Comparison of ENCODE assay signal across 27 mouse cellular contexts in genomic region chr13:69549980-69550379, GRCm38 (mm10). TPM values are rescaled to one million over a fixed set of nuclear protein-coding genes. Genes with fewer than 3 reads are reported as not detected.
DNase-seq lines count a peak whose midpoint lies in the region; ATAC-seq and TF ChIP-seq lines count a peak whose summit lies in the region.
"Had no signal": no experiment of that assay in that cellular context is flagged by ENCODE, and none has a peak within 500 bp of the region (broad histone marks: within the 10 kb centered on the region; RNA-seq: fewer than 3 reads in every experiment).

No protein-coding gene starts in this region.

- POLR2A ChIA-PET in Patski (lab: Charles Lee) = no interaction called here

- no peaks in the 10 kb centered on the region; the same call in 1 of the 2 replicates for H3K27me3 ChIP-seq in forebrain, postnatal 0 days (ENCODE audit: insufficient read depth, low read length)
- no peaks in the 10 kb centered on the region for H3K27me3 ChIP-seq in forebrain, embryonic 13.5 days
- H3K27me3 ChIP-seq in intestine, postnatal 0 days (replicated peaks; ENCODE audit: control insufficient read depth, insufficient read depth, low read length) = peaks cover 9% of the 10 kb centered on the region
- no peaks in the 10 kb centered on the region for H3K27me3 ChIP-seq in intestine, embryonic 15.5 days (replicated peaks)
- no peaks in the 10 kb centered on the region for H3K27me3 ChIP-seq in liver, postnatal 0 days (ENCODE audit: insufficient read depth, low read length)
- no peaks in the 10 kb centered on the region for H3K27me3 ChIP-seq in liver, embryonic 11.5 days (replicated peaks; ENCODE audit: control insufficient read depth, insufficient read depth, low read length)
- no peaks in the 10 kb centered on the region for H3K27me3 ChIP-seq in Patski
- H3K27me3 ChIP-seq: hindbrain, embryonic 13.5 days; liver, embryonic 12.5 days had no signal

- no peak for ATAC-seq in forebrain, postnatal 0 days
- ATAC-seq in forebrain, embryonic 13.5 days = no peak
- ATAC-seq in intestine, postnatal 0 days = no peak
- ATAC-seq in intestine, embryonic 15.5 days = no peak
- ATAC-seq in liver, postnatal 0 days = no peak
- no peak for ATAC-seq in liver, embryonic 11.5 days (replicated peaks; ENCODE audit: low FRiP score)
- no peak for ATAC-seq in Patski
- ATAC-seq: liver, embryonic 12.5 days had no signal

- in situ Hi-C loops in Patski (cut with MboI; ENCODE audit: low pct_unique_long_range_greater_than_20kb) = loop anchor here (5.0 to 25.0 kb wide), 3 partner anchors 62 to 1037 kb away; partner anchors contain the start of gene Srd5a1

- 0 out of 2 replicates have a peak, but pooled peaks have one; percentile 6 for TF ChIP-seq CTCF in forebrain, postnatal 0 days (IDR thresholded peaks at IDR 0.05; ENCODE audit: low read depth)
- TF ChIP-seq CTCF in intestine, postnatal 0 days (IDR thresholded peaks at IDR 0.05; ENCODE audit: low read depth) = peak; percentile 53
- peak; percentile 37 for TF ChIP-seq CTCF in liver, postnatal 0 days (IDR thresholded peaks at IDR 0.05; ENCODE audit: low read depth)
- TF ChIP-seq CTCF in Patski (IDR thresholded peaks at IDR 0.05) = peak; percentile 27

- H3K27ac ChIP-seq in forebrain, postnatal 0 days (ENCODE audit: low read depth, low read length) = no peak overlapping the region
- no peak overlapping the region for H3K27ac ChIP-seq in forebrain, embryonic 13.5 days
- H3K27ac ChIP-seq in intestine, postnatal 0 days (ENCODE audit: low read depth, low read length) = no peak overlapping the region
- no peak overlapping the region for H3K27ac ChIP-seq in intestine, embryonic 15.5 days
- no peak overlapping the region for H3K27ac ChIP-seq in liver, postnatal 0 days (ENCODE audit: low read depth)
- H3K27ac ChIP-seq in liver, embryonic 11.5 days (ENCODE audit: low read depth, low read length) = no peak overlapping the region
- H3K27ac ChIP-seq: hindbrain, embryonic 13.5 days; liver, embryonic 12.5 days had no signal

- no peaks in the 10 kb centered on the region for H3K9me3 ChIP-seq in forebrain, postnatal 0 days (ENCODE audit: low read length)
- no peaks in the 10 kb centered on the region for H3K9me3 ChIP-seq in forebrain, embryonic 13.5 days (replicated peaks)
- H3K9me3 ChIP-seq in intestine, postnatal 0 days (ENCODE audit: control insufficient read depth) = no peaks in the 10 kb centered on the region
- no peaks in the 10 kb centered on the region for H3K9me3 ChIP-seq in intestine, embryonic 15.5 days
- H3K9me3 ChIP-seq in liver, postnatal 0 days (ENCODE audit: low read length) = no peaks in the 10 kb centered on the region
- H3K9me3 ChIP-seq in liver, embryonic 11.5 days (ENCODE audit: control insufficient read depth, low read length) = no peaks in the 10 kb centered on the region
- H3K9me3 ChIP-seq: G1E; heart, embryonic 12.5 days; hindbrain, embryonic 13.5 days; liver, embryonic 12.5 days had no signal

- no peak for TF ChIP-seq EP300 in liver, postnatal 0 days (IDR thresholded peaks at IDR 0.05; ENCODE audit: low read depth)

- WGBS in forebrain, postnatal 0 days = 47% methylated on average over 8 of the region's 8 CpGs
- WGBS in forebrain, embryonic 13.5 days = 49% methylated on average over 8 of the region's 8 CpGs
- 35% methylated on average over 8 of the region's 8 CpGs for WGBS in intestine, postnatal 0 days
- 46% methylated on average over 8 of the region's 8 CpGs for WGBS in intestine, embryonic 15.5 days
- WGBS in liver, postnatal 0 days (ENCODE audit: insufficient replicate concordance) = 38% methylated on average over 8 of the region's 8 CpGs
- 41% methylated on average over 8 of the region's 8 CpGs for WGBS in liver, embryonic 11.5 days

- DNase-seq in forebrain, postnatal 0 days = no peak
- DNase-seq in liver, postnatal 0 days = no peak
- no peak for DNase-seq in liver, embryonic 11.5 days (ENCODE audit: low spot score)
- DNase-seq in Patski (ENCODE audit: low read depth, low spot score) = no peak
- DNase-seq in Muller cell, postnatal 12 days (ENCODE audit: inconsistent ontology term) = no peak
- DNase-seq: adrenal gland, postnatal 25 days; cerebellum, adult 11-12 months; cerebellum, adult 9-11 months; gastrocnemius, postnatal 14 days; heart, adult 11 months; heart, postnatal 14 days; kidney, adult 11 months; kidney, postnatal 25 days; layer of hippocampus, postnatal 36 days; lung, adult 18-20 months; lung, postnatal 10 days; midbrain, embryonic 14.5 days; right cerebral cortex, adult 18-20 months; spleen, adult 18-20 months had no signal

- no peak overlapping the region for H3K4me3 ChIP-seq in forebrain, postnatal 0 days (ENCODE audit: low read depth, low read length)
- H3K4me3 ChIP-seq in forebrain, embryonic 13.5 days = no peak overlapping the region
- H3K4me3 ChIP-seq in intestine, postnatal 0 days (ENCODE audit: low read depth, low read length) = no peak overlapping the region
- H3K4me3 ChIP-seq in intestine, embryonic 15.5 days (replicated peaks) = no peak overlapping the region
- no peak overlapping the region for H3K4me3 ChIP-seq in liver, postnatal 0 days (ENCODE audit: low read depth, low read length)
- no peak overlapping the region for H3K4me3 ChIP-seq in liver, embryonic 11.5 days (ENCODE audit: low read depth, low read length)
- H3K4me3 ChIP-seq: erythroblast, embryonic 14.5 days; heart, embryonic 12.5 days; hindbrain, embryonic 13.5 days; liver, embryonic 12.5 days had no signal

- H3K9ac ChIP-seq in forebrain, postnatal 0 days = no peak overlapping the region
- no peak overlapping the region for H3K9ac ChIP-seq in forebrain, embryonic 13.5 days
- no peak overlapping the region for H3K9ac ChIP-seq in intestine, postnatal 0 days (ENCODE audit: low read depth, low read length)
- H3K9ac ChIP-seq in intestine, embryonic 15.5 days = no peak overlapping the region
- H3K9ac ChIP-seq in liver, postnatal 0 days (replicated peaks) = no peak overlapping the region
- H3K9ac ChIP-seq in liver, embryonic 11.5 days (ENCODE audit: low read depth, low read length) = no peak overlapping the region
- H3K9ac ChIP-seq: heart, embryonic 12.5 days; hindbrain, embryonic 13.5 days; liver, embryonic 12.5 days had no signal

- H3K4me1 ChIP-seq in forebrain, postnatal 0 days (ENCODE audit: insufficient read depth) = no peaks in the 10 kb centered on the region
- H3K4me1 ChIP-seq in forebrain, embryonic 13.5 days = no peaks in the 10 kb centered on the region
- H3K4me1 ChIP-seq in intestine, postnatal 0 days (replicated peaks; ENCODE audit: control insufficient read depth, insufficient read depth, low read length) = no peaks in the 10 kb centered on the region
- H3K4me1 ChIP-seq in intestine, embryonic 15.5 days (replicated peaks) = no peaks in the 10 kb centered on the region
- no peaks in the 10 kb centered on the region for H3K4me1 ChIP-seq in liver, postnatal 0 days (ENCODE audit: insufficient read depth)
- no peaks in the 10 kb centered on the region for H3K4me1 ChIP-seq in liver, embryonic 11.5 days (replicated peaks; ENCODE audit: control insufficient read depth, insufficient read depth, low read length)
- H3K4me1 ChIP-seq: hindbrain, embryonic 13.5 days; liver, embryonic 12.5 days had no signal

- CTCF ChIA-PET in Patski (lab: Charles Lee) = interaction anchor here (0.7 to 1.7 kb wide), 4 partner anchors 9 to 40 kb away, joined by 4 to 6 read pairs (median 4); no protein-coding TSS in a partner anchor

- H3K4me2 ChIP-seq in forebrain, postnatal 0 days (ENCODE audit: low read depth) = no peak overlapping the region
- no peak overlapping the region for H3K4me2 ChIP-seq in forebrain, embryonic 13.5 days
- H3K4me2 ChIP-seq in intestine, postnatal 0 days (replicated peaks; ENCODE audit: low read depth) = no peak overlapping the region
- no peak overlapping the region for H3K4me2 ChIP-seq in intestine, embryonic 15.5 days (replicated peaks)
- H3K4me2 ChIP-seq in liver, postnatal 0 days (ENCODE audit: low read depth, low read length) = no peak overlapping the region
- H3K4me2 ChIP-seq in liver, embryonic 11.5 days = no peak overlapping the region
- H3K4me2 ChIP-seq: heart, embryonic 12.5 days; hindbrain, embryonic 13.5 days; liver, embryonic 12.5 days had no signal

- H3K36me3 ChIP-seq in forebrain, postnatal 0 days (ENCODE audit: insufficient read depth) = no peaks in the 10 kb centered on the region
- H3K36me3 ChIP-seq in forebrain, embryonic 13.5 days (ENCODE audit: poor library complexity, severe bottlenecking) = no peaks in the 10 kb centered on the region
- H3K36me3 ChIP-seq in intestine, postnatal 0 days (ENCODE audit: control insufficient read depth, insufficient read depth) = no peaks in the 10 kb centered on the region
- H3K36me3 ChIP-seq in intestine, embryonic 15.5 days = no peaks in the 10 kb centered on the region
- no peaks in the 10 kb centered on the region for H3K36me3 ChIP-seq in liver, postnatal 0 days (replicated peaks; ENCODE audit: insufficient read depth, low read length)
- no peaks in the 10 kb centered on the region for H3K36me3 ChIP-seq in liver, embryonic 11.5 days (ENCODE audit: control insufficient read depth, insufficient read depth, low read length)
- H3K36me3 ChIP-seq: G1E; heart, embryonic 12.5 days; hindbrain, embryonic 13.5 days; liver, embryonic 12.5 days had no signal

RNA-seq across cellular contexts. Expression of gene Tent4a, which starts 15.6 kb away (rescaled TPM):
- total RNA-seq in forebrain, postnatal 0 days (2014; rRNA removed) = 21.7 and 29.3 TPM in 2 replicates
- polyA plus RNA-seq in forebrain, postnatal 0 days (2015; fragmentation: Nextera tagmentation; extraction: Ambion mirVana) = 4.5 and 4.9 TPM in 2 replicates
- polyA plus RNA-seq in forebrain, embryonic 13.5 days (2015; fragmentation: Nextera tagmentation; extraction: Ambion mirVana) = 7.3 and 7.5 TPM in 2 replicates
- polyA plus RNA-seq in intestine, postnatal 0 days (2015; fragmentation: Nextera tagmentation; extraction: Ambion mirVana) = 2.3 and 2.7 TPM in 2 replicates
- polyA plus RNA-seq in intestine, embryonic 15.5 days (2015; fragmentation: Nextera tagmentation; extraction: Ambion mirVana) = 4.0 and 4.6 TPM in 2 replicates
- polyA plus RNA-seq in liver, postnatal 0 days (2015; fragmentation: Nextera tagmentation; extraction: Ambion mirVana) = 1.9 and 2.4 TPM in 2 replicates
- polyA plus RNA-seq in liver, embryonic 11.5 days (2014; fragmentation: Nextera tagmentation; extraction: Ambion mirVana) = 5.3 and 6.2 TPM in 2 replicates
- 27.7 TPM for polyA plus RNA-seq in Patski (2021)

RNA-seq across cellular contexts. Expression of gene Nsun2, which starts 16.4 kb away (rescaled TPM):
- 64.2 and 64.3 TPM in 2 replicates for total RNA-seq in forebrain, postnatal 0 days (2014; rRNA removed)
- 64.6 and 74.4 TPM in 2 replicates for polyA plus RNA-seq in forebrain, postnatal 0 days (2015; fragmentation: Nextera tagmentation; extraction: Ambion mirVana)
- 85.5 and 89.6 TPM in 2 replicates for polyA plus RNA-seq in forebrain, embryonic 13.5 days (2015; fragmentation: Nextera tagmentation; extraction: Ambion mirVana)
- polyA plus RNA-seq in intestine, postnatal 0 days (2015; fragmentation: Nextera tagmentation; extraction: Ambion mirVana) = 35.0 and 38.8 TPM in 2 replicates
- polyA plus RNA-seq in intestine, embryonic 15.5 days (2015; fragmentation: Nextera tagmentation; extraction: Ambion mirVana) = 128 and 131 TPM in 2 replicates
- polyA plus RNA-seq in liver, postnatal 0 days (2015; fragmentation: Nextera tagmentation; extraction: Ambion mirVana) = 46.0 and 47.5 TPM in 2 replicates
- polyA plus RNA-seq in liver, embryonic 11.5 days (2014; fragmentation: Nextera tagmentation; extraction: Ambion mirVana) = 278 and 320 TPM in 2 replicates
- polyA plus RNA-seq in Patski (2021) = 100 TPM
